Comparison of ENCODE assay signal across 11 mouse cellular contexts in genomic region chr1:84993688-84994319, GRCm38 (mm10). TPM values are rescaled to one million over a fixed set of nuclear protein-coding genes. Genes with fewer than 3 reads are reported as not detected.
A peak's percentile ranks its signal among the peaks of the same experiment; 100 is the strongest.
DNase-seq lines count a peak whose midpoint lies in the region; ATAC-seq and TF ChIP-seq lines count a peak whose summit lies in the region.
"Not testable (repeated sequence)": the region's sequence is repeated elsewhere in the genome, so short reads cannot be mapped to it uniquely, and the experiment has no call there.
"Had no signal": no experiment of that assay in that cellular context is flagged by ENCODE, and none has a peak within 500 bp of the region (broad histone marks: within the 10 kb centered on the region; RNA-seq: fewer than 3 reads in every experiment).

No protein-coding gene starts in this region.

- peak; percentile 68 for DNase-seq in heart, adult 11 months
- DNase-seq in hindbrain, embryonic 11.5 days (ENCODE audit: low spot score); liver, embryonic 11.5 days (ENCODE audit: low spot score); neural tube, embryonic 11.5 days (ENCODE audit: low spot score); stomach, postnatal 0 days (ENCODE audit: low spot score): not testable (repeated sequence)

- not testable (repeated sequence) for H3K9ac ChIP-seq in embryonic facial prominence, embryonic 15.5 days; hindbrain, embryonic 11.5 days (ENCODE audit: low read depth, low read length); intestine, postnatal 0 days (ENCODE audit: low read depth, low read length); liver, embryonic 11.5 days (ENCODE audit: low read depth, low read length); neural tube, embryonic 11.5 days (ENCODE audit: low read length); stomach, postnatal 0 days (ENCODE audit: low read length)

- H3K27me3 ChIP-seq in embryonic facial prominence, embryonic 15.5 days; hindbrain, embryonic 11.5 days (ENCODE audit: control insufficient read depth, insufficient read depth, low read length); intestine, postnatal 0 days (replicated peaks; ENCODE audit: control insufficient read depth, insufficient read depth, low read length); liver, embryonic 11.5 days (replicated peaks; ENCODE audit: control insufficient read depth, insufficient read depth, low read length); neural tube, embryonic 11.5 days (ENCODE audit: control insufficient read depth, insufficient read depth, low read length); stomach, postnatal 0 days (ENCODE audit: control insufficient read depth, insufficient read depth, low read length): not testable (repeated sequence)

- not testable (repeated sequence) for H3K9me3 ChIP-seq in embryonic facial prominence, embryonic 15.5 days (replicated peaks); hindbrain, embryonic 11.5 days (ENCODE audit: control insufficient read depth, low read length); intestine, postnatal 0 days (ENCODE audit: control insufficient read depth); liver, embryonic 11.5 days (ENCODE audit: control insufficient read depth, low read length); neural tube, embryonic 11.5 days (ENCODE audit: control insufficient read depth, low read length); stomach, postnatal 0 days (ENCODE audit: control insufficient read depth, low read length)

- TF ChIP-seq CTCF in intestine, postnatal 0 days (IDR thresholded peaks at IDR 0.05; ENCODE audit: low read depth); stomach, postnatal 0 days (IDR thresholded peaks at IDR 0.05; ENCODE audit: low read depth): not testable (repeated sequence)

- H3K27ac ChIP-seq in embryonic facial prominence, embryonic 15.5 days (replicated peaks); hindbrain, embryonic 11.5 days (ENCODE audit: low read depth, low read length); intestine, postnatal 0 days (ENCODE audit: low read depth, low read length); liver, embryonic 11.5 days (ENCODE audit: low read depth, low read length); neural tube, embryonic 11.5 days (ENCODE audit: low read depth, low read length); stomach, postnatal 0 days (replicated peaks): not testable (repeated sequence)

- peak; percentile 80; the same call in 1 of the 2 replicates for ATAC-seq in embryonic facial prominence, embryonic 15.5 days (ENCODE audit: insufficient number of reproducible peaks, low FRiP score, low TSS enrichment, low read depth)
- ATAC-seq in hindbrain, embryonic 11.5 days (ENCODE audit: low FRiP score) = peak; percentile 76
- ATAC-seq in intestine, postnatal 0 days = peak; percentile 25; the same call in 1 of the 2 replicates
- peak; percentile 63; the same call in 1 of the 2 replicates for ATAC-seq in liver, embryonic 11.5 days (replicated peaks; ENCODE audit: low FRiP score)
- peak; percentile 67; the same call in 1 of the 2 replicates for ATAC-seq in megakaryocyte-erythroid progenitor cell, adult 5-6 weeks (replicated peaks; ENCODE audit: low FRiP score, low TSS enrichment, poor library complexity, severe bottlenecking)
- ATAC-seq in neural tube, embryonic 11.5 days (ENCODE audit: insufficient read depth, low FRiP score, low TSS enrichment) = peak; percentile 69; the same call in 1 of the 2 replicates
- peak; percentile 56; the same call in 1 of the 2 replicates for ATAC-seq in stomach, postnatal 0 days (ENCODE audit: low FRiP score, low TSS enrichment)

- not testable (repeated sequence) for H3K4me3 ChIP-seq in embryonic facial prominence, embryonic 15.5 days (replicated peaks); hindbrain, embryonic 11.5 days (ENCODE audit: low read depth, low read length); intestine, postnatal 0 days (ENCODE audit: low read depth, low read length); liver, embryonic 11.5 days (ENCODE audit: low read depth, low read length); neural tube, embryonic 11.5 days (ENCODE audit: low read depth, low read length); stomach, postnatal 0 days (ENCODE audit: low read depth, low read length)

- not testable (repeated sequence) for TF ChIP-seq EP300 in stomach, postnatal 0 days (optimal IDR thresholded peaks at IDR 0.05)

- not testable (repeated sequence) for H3K36me3 ChIP-seq in embryonic facial prominence, embryonic 15.5 days; hindbrain, embryonic 11.5 days (ENCODE audit: control insufficient read depth, insufficient read depth, low read length); intestine, postnatal 0 days (ENCODE audit: control insufficient read depth, insufficient read depth); liver, embryonic 11.5 days (ENCODE audit: control insufficient read depth, insufficient read depth, low read length); neural tube, embryonic 11.5 days (ENCODE audit: control insufficient read depth, insufficient read depth, low read length); stomach, postnatal 0 days (ENCODE audit: control insufficient read depth, insufficient read depth, low read length)

- 65% methylated on average over 2 of the region's 5 CpGs for WGBS in embryonic facial prominence, embryonic 15.5 days
- WGBS in hindbrain, embryonic 11.5 days = no CpG with 5 or more reads among the region's 5 CpGs
- WGBS in intestine, postnatal 0 days = 33% methylated on average over 1 of the region's 5 CpGs
- WGBS in liver, embryonic 11.5 days = 50% methylated on average over 2 of the region's 5 CpGs
- WGBS in neural tube, embryonic 11.5 days = 60% methylated on average over 1 of the region's 5 CpGs
- WGBS in stomach, postnatal 0 days = 57% methylated on average over 1 of the region's 5 CpGs

- H3K4me2 ChIP-seq in embryonic facial prominence, embryonic 15.5 days (replicated peaks); hindbrain, embryonic 11.5 days (replicated peaks; ENCODE audit: low read depth, low read length); intestine, postnatal 0 days (replicated peaks; ENCODE audit: low read depth); liver, embryonic 11.5 days; neural tube, embryonic 11.5 days (ENCODE audit: low read depth); stomach, postnatal 0 days (replicated peaks; ENCODE audit: low read depth): not testable (repeated sequence)

- not testable (repeated sequence) for H3K4me1 ChIP-seq in embryonic facial prominence, embryonic 15.5 days; hindbrain, embryonic 11.5 days (replicated peaks; ENCODE audit: control insufficient read depth, insufficient read depth, low read length); intestine, postnatal 0 days (replicated peaks; ENCODE audit: control insufficient read depth, insufficient read depth, low read length); liver, embryonic 11.5 days (replicated peaks; ENCODE audit: control insufficient read depth, insufficient read depth, low read length); neural tube, embryonic 11.5 days (ENCODE audit: control insufficient read depth, insufficient read depth, low read length); stomach, postnatal 0 days (replicated peaks; ENCODE audit: control insufficient read depth, insufficient read depth)

RNA-seq across cellular contexts. Expression of gene Slc16a14, which starts 58.9 kb away (rescaled TPM):
- 0.51 and 1.0 TPM in 2 replicates for polyA plus RNA-seq in embryonic facial prominence, embryonic 15.5 days (2015; fragmentation: Nextera tagmentation; extraction: Ambion mirVana)
- 1.8 and 2.9 TPM in 2 replicates for polyA plus RNA-seq in hindbrain, embryonic 11.5 days (2014; fragmentation: Nextera tagmentation; extraction: Ambion mirVana)
- 0.04 TPM in 1 of 2 replicates, not detected in the other for polyA plus RNA-seq in intestine, postnatal 0 days (2015; fragmentation: Nextera tagmentation; extraction: Ambion mirVana)
- polyA plus RNA-seq in liver, embryonic 11.5 days (2014; fragmentation: Nextera tagmentation; extraction: Ambion mirVana) = 0.08 TPM in 1 of 2 replicates, not detected in the other
- total RNA-seq in megakaryocyte-erythroid progenitor cell, adult 5-6 weeks (2014; fragmentation: Nextera tagmentation) = not detected in 2 replicates
- not detected in 2 replicates for total RNA-seq in megakaryocyte-erythroid progenitor cell, adult 5-6 weeks (2017)
- polyA plus RNA-seq in neural tube, embryonic 11.5 days (2014; fragmentation: Nextera tagmentation; extraction: Ambion mirVana) = 1.2 and 2.4 TPM in 2 replicates
- polyA plus RNA-seq in stomach, postnatal 0 days (2015; fragmentation: Nextera tagmentation; extraction: Ambion mirVana) = 0.11 and 0.18 TPM in 2 replicates
- polyA plus RNA-seq: erythroblast, embryonic 14.5 days; liver, embryonic 14.5 days; Patski had no signal

Comparison
In these comparisons a context has a peak if more than half of its experiments do, and no peak if none do; other contexts are left out.
1. ATAC-seq: peak in every context shown above with its lines; median percentile 80 in embryonic facial prominence, embryonic 15.5 days; 76 in hindbrain, embryonic 11.5 days; 69 in neural tube, embryonic 11.5 days; 67 in megakaryocyte-erythroid progenitor cell, adult 5-6 weeks; 63 in liver, embryonic 11.5 days; 56 in stomach, postnatal 0 days; 25 in intestine, postnatal 0 days.